Mouse (Mus musculus) mammary gland, adult 2 months (tissue): ENCODE data around the gene Herc4. TPM values are rescaled to one million over a fixed set of nuclear protein-coding genes. Genes with fewer than 3 reads are reported as not detected.

ENCODE experiments used
- polyA plus RNA-seq: library from polyadenylated mRNA; depleted of rRNA; stranded (reverse); fragments of >200 nt; gene quantifications from 2 replicates; pipeline ENCODE4 v1.2.3, GENCODE M21; 2012; ENCODE audit warnings: low replicate concordance; rRNA removed

The Herc4 gene
- 14.3 and 22.2 TPM in 2 replicates for polyA plus RNA-seq

DNA sequence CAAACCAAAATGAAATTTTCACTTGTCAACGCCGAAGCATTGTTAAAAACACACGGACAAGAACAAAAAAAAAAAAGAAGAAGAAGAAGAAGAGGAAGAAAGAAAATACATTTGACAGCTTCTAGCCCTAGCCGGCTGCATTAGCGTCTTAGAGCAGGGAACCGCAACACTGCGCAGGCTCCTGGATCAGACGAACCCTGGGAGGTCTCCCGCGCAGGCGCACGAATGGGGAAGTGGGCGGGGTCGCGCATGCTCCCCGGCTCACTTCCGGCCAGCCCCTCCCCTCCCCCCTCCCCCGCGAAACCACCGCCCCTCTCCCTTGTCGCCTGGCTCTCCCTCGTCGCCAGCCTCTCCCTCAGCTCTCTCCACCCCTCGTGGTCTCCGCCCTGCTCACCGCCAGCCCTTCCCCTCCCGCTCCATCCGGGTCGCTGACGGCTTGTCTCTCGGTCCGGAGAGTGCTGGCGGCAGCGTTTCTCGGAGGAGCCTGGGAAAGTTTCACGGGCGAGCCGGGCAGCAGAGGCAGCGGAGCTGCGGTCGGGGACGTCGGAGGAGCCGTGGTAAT is at the start of gene Herc4:
Gene Herc4 (plus strand): TSS at position 318 of the 562 bp plus-strand sequence.

DNA sequence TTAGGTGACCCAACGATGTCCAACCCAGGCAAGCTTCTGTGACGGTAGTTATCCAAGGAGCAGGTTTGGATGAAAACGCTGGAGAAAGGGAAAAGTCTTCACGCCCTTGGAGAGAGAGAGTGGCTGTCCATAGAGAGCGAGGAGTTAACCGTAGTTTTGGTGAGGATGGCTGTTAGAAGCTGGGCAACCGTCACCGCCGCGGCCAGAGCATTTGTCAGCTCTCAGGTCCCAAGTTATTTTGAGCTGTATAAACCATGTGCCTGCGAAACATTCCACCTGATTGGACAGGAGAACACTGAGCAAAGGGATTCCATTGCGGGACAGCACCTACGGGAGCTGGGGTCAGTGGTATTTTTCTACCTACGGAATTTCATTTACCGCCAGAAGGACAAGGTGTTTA is 39.9 kb upstream of the Herc4 start, which contains the start of gene Mypn:
Gene Mypn (minus strand): TSS at position 225 of the 400 bp plus-strand sequence.

Other genes with a start within 250 kb of the Herc4 start
- 6.8 and 15.2 TPM in 2 replicates for gene Hnrnph3, start 219.6 kb upstream of the Herc4 start, polyA plus RNA-seq
- gene Pbld2, start 219.5 kb upstream of the Herc4 start, polyA plus RNA-seq: 0.67 and 1.4 TPM in 2 replicates
- 1.4 and 2.6 TPM in 2 replicates for gene Pbld1, start 183.6 kb upstream of the Herc4 start, polyA plus RNA-seq
- gene Atoh7, start 144.2 kb upstream of the Herc4 start, polyA plus RNA-seq: 0.09 TPM in 1 of 2 replicates, not detected in the other
- gene Mypn, start 39.9 kb upstream of the Herc4 start, polyA plus RNA-seq: 11.2 TPM in 1 of 2 replicates, not detected in the other
- 2.4 and 3.0 TPM in 2 replicates for gene Sirt1, start 137.9 kb downstream of the Herc4 start, polyA plus RNA-seq
- 1.6 and 3.0 TPM in 2 replicates for gene Dnajc12, start 138.6 kb downstream of the Herc4 start, polyA plus RNA-seq
- not detected in 2 replicates for gene Gm7075, start 178.0 kb downstream of the Herc4 start, polyA plus RNA-seq
- gene Ctnna3, start 186.3 kb downstream of the Herc4 start, polyA plus RNA-seq: 0.05 and 0.69 TPM in 2 replicates